Mouse (Mus musculus) erythroblast, embryonic 14.5 days (primary cell): ENCODE results near the gene Flii. TPM values are rescaled to one million over a fixed set of nuclear protein-coding genes. Genes with fewer than 3 reads are reported as not detected.
A peak's percentile ranks its signal among the peaks of the same experiment; 100 is the strongest.

Source experiments
- H3K27me3 ChIP-seq: 2 replicates; pipeline ENCODE4 v1.6.1; 2012; ENCODE audit warnings: inconsistent platforms; ENCODE audit not compliant: control insufficient read depth
- H3K36me3 ChIP-seq: 2 replicates; pipeline ENCODE4 v1.6.1; 2012; ENCODE audit warnings: mild to moderate bottlenecking, inconsistent platforms; ENCODE audit not compliant: control insufficient read depth
- H3K4me1 ChIP-seq: 2 replicates; pipeline ENCODE4 v1.6.1; 2012; ENCODE audit warnings: inconsistent platforms; ENCODE audit not compliant: control insufficient read depth
- H3K4me3 ChIP-seq: replicated peaks from 2 replicates; pipeline ENCODE3; 2012; ENCODE audit warnings: moderate library complexity, mild to moderate bottlenecking, inconsistent platforms
- H3K9me3 ChIP-seq: 2 replicates; pipeline ENCODE4 v1.6.1; 2012; ENCODE audit warnings: low read length, inconsistent platforms, mixed read lengths; ENCODE audit not compliant: control insufficient read depth
- GATA1 ChIP-seq: IDR thresholded peaks from 2 replicates; pipeline ENCODE4 v1.6.1; 2012; ENCODE audit warnings: low read length, inconsistent platforms, mixed read lengths
- TAL1 ChIP-seq: IDR thresholded peaks from 3 replicates; pipeline ENCODE4 v1.6.1; 2012; ENCODE audit warnings: low read length, inconsistent platforms, mixed read lengths
- polyA plus RNA-seq: library from polyadenylated mRNA; stranded (reverse); fragments of >175 nt; gene quantifications from 2 replicates; pipeline ENCODE4 v1.2.3, GENCODE M21; 2012

Gene Flii
- polyA plus RNA-seq, 1 experiment, result 6.9 TPM

GRCm38 (mm10) chr11:60761681-60762080 lies 34.6 kb upstream of the Flii start:
- Histone ChIP-seq H3K36me3 (peaks cover 52% of the 10 kb centered on the region), H3K4me1 (no peaks in the 10 kb centered on the region), H3K27me3 (no peaks in the 10 kb centered on the region), H3K4me3 (no peak overlapping the region), H3K9me3 (no peaks in the 10 kb centered on the region)
- TF ChIP-seq TAL1 (no peak), GATA1 (no peak)

- TF ChIP-seq TAL1 (no peak), GATA1 (no peak)
- H3K4me3 ChIP-seq, result no peak overlapping the region
- H3K36me3 ChIP-seq, result peaks cover 83% of the 10 kb centered on the region
Measured at GRCm38 (mm10) chr11:60755570-60755969, 28.5 kb upstream of the Flii start.

GRCm38 (mm10) chr11:60740321-60740720 lies 13.3 kb upstream of the Flii start:
- no peak overlapping the region for H3K4me3 ChIP-seq
- no peak for TF ChIP-seq GATA1
- TF ChIP-seq TAL1, result no peak
- H3K4me1 ChIP-seq, result peaks cover 26% of the 10 kb centered on the region
- peaks cover 77% of the 10 kb centered on the region for H3K36me3 ChIP-seq
- peaks cover 5% of the 10 kb centered on the region for H3K9me3 ChIP-seq
- H3K27me3 ChIP-seq, result no peaks in the 10 kb centered on the region

More at GRCm38 (mm10) chr11:60755570-60755969, 28.5 kb upstream of the Flii start:
- Histone ChIP-seq H3K9me3 (no peaks in the 10 kb centered on the region), H3K27me3 (no peaks in the 10 kb centered on the region), H3K4me1 (no peaks in the 10 kb centered on the region)

- Histone ChIP-seq H3K4me3 (no peak overlapping the region), H3K36me3 (peaks cover 58% of the 10 kb centered on the region), H3K27me3 (no peaks in the 10 kb centered on the region), H3K9me3 (peaks cover 5% of the 10 kb centered on the region), H3K4me1 (peaks cover 29% of the 10 kb centered on the region)
- TF ChIP-seq GATA1, result no peak
- TF ChIP-seq TAL1, result no peak
Measured at GRCm38 (mm10) chr11:60737450-60737849, 10.4 kb upstream of the Flii start.

GRCm38 (mm10) chr11:60736491-60736890 lies 9.4 kb upstream of the Flii start:
- Histone ChIP-seq H3K36me3 (peaks cover 56% of the 10 kb centered on the region), H3K9me3 (peaks cover 5% of the 10 kb centered on the region), H3K4me3 (no peak overlapping the region), H3K4me1 (peaks cover 29% of the 10 kb centered on the region), H3K27me3 (no peaks in the 10 kb centered on the region)
- TF ChIP-seq GATA1 (no peak), TAL1 (no peak)

GRCm38 (mm10) chr11:60735191-60735590 lies 8.1 kb upstream of the Flii start:
- TF ChIP-seq GATA1 (no peak), TAL1 (no peak)
- peaks cover 55% of the 10 kb centered on the region for H3K36me3 ChIP-seq
- H3K9me3 ChIP-seq, result peaks cover 5% of the 10 kb centered on the region
- H3K4me3 ChIP-seq, result no peak overlapping the region
- H3K4me1 ChIP-seq, result peaks cover 30% of the 10 kb centered on the region
- H3K27me3 ChIP-seq, result no peaks in the 10 kb centered on the region

- Histone ChIP-seq H3K27me3 (no peaks in the 10 kb centered on the region), H3K4me3 (no peak overlapping the region), H3K4me1 (peaks cover 33% of the 10 kb centered on the region), H3K36me3 (peaks cover 46% of the 10 kb centered on the region), H3K9me3 (peaks cover 5% of the 10 kb centered on the region)
- TF ChIP-seq TAL1, result no peak
- no peak for TF ChIP-seq GATA1
Measured at GRCm38 (mm10) chr11:60734206-60734605, 7.1 kb upstream of the Flii start.

GRCm38 (mm10) chr11:60731251-60731650 lies 4.2 kb upstream of the Flii start:
- TF ChIP-seq GATA1, result no peak
- no peak for TF ChIP-seq TAL1
- Histone ChIP-seq H3K4me3 (no peak overlapping the region), H3K9me3 (no peaks in the 10 kb centered on the region), H3K36me3 (peaks cover 31% of the 10 kb centered on the region), H3K4me1 (peaks cover 37% of the 10 kb centered on the region), H3K27me3 (no peaks in the 10 kb centered on the region)

GRCm38 (mm10) chr11:60730169-60730568 lies 3.1 kb upstream of the Flii start:
- Histone ChIP-seq H3K4me1 (peaks cover 39% of the 10 kb centered on the region), H3K27me3 (no peaks in the 10 kb centered on the region), H3K36me3 (peaks cover 30% of the 10 kb centered on the region), H3K4me3 (no peak overlapping the region), H3K9me3 (no peaks in the 10 kb centered on the region)
- TF ChIP-seq GATA1 (no peak), TAL1 (no peak)

GRCm38 (mm10) chr11:60729217-60729641 lies 2.2 kb upstream of the Flii start:
- Histone ChIP-seq H3K36me3 (peaks cover 39% of the 10 kb centered on the region), H3K9me3 (no peaks in the 10 kb centered on the region), H3K4me3 (peak overlapping the region; percentile 89), H3K27me3 (no peaks in the 10 kb centered on the region), H3K4me1 (peaks cover 38% of the 10 kb centered on the region)
- TF ChIP-seq GATA1 (no peak), TAL1 (no peak)
